Mouse (Mus musculus): Measurements from ENCODE around the gene Gfi1b. TPM values are rescaled to one million over a fixed set of nuclear protein-coding genes. Genes with fewer than 3 reads are reported as not detected.

Gene Gfi1b
- total and polyA plus RNA-seq, 3 experiments = 82.9 to 277 (median 194) TPM

GRCm38 (mm10) chr2:28643081-28643480, 21.3 kb upstream of the Gfi1b start (continued):
- no peak for TF ChIP-seq ZC3H11A (IDR thresholded peaks at IDR 0.05; ENCODE audit: low read depth, low read length)

- Histone ChIP-seq H3K27me3 (ENCODE audit: control insufficient read depth in 1 of 2, insufficient read depth in 2 of 2, low read length in 2 of 2) (no peaks in the 10 kb centered on the region), H3K4me3 (ENCODE audit: control insufficient read depth in 1 of 2, insufficient read depth in 1 of 2, low read depth in 2 of 2, low read length in 2 of 2) (peak overlapping the region; percentile 73 to 85), H3K79me2 (ENCODE audit: control insufficient read depth, insufficient read depth, low read length, poor library complexity) (peaks cover 27% of the 10 kb centered on the region), H3K4me1 (ENCODE audit: control insufficient read depth in 1 of 2, insufficient read depth in 2 of 2, low read length in 2 of 2) (peaks cover 6 to 14% of the 10 kb centered on the region in 2 experiments), H3K9ac (ENCODE audit: control insufficient read depth, low read depth, low read length, poor library complexity, severe bottlenecking) (peak overlapping the region; percentile 89), H3K9me3 (replicated peaks; ENCODE audit: insufficient read depth, low read length) (no peaks in the 10 kb centered on the region), H3K27ac (ENCODE audit: control insufficient read depth, low read depth, low read length) (peak overlapping the region; percentile 87), H3K36me3 (ENCODE audit: control insufficient read depth in 1 of 2, insufficient read depth in 2 of 2, low read length in 2 of 2) (peaks cover 0 to 19% of the 10 kb centered on the region in 2 experiments; a peak in 2 of 4 replicates)
- DNase-seq (ENCODE audit: low read depth, low spot score) = peak; percentile 58
- TF ChIP-seq ETS1 (IDR thresholded peaks at IDR 0.05; ENCODE audit: low read depth, low read length) = no peak
- no peak for TF ChIP-seq E2F4 (IDR thresholded peaks at IDR 0.05; ENCODE audit: borderline replicate concordance, low read depth, low read length)
- no peak for TF ChIP-seq RAD21 (IDR thresholded peaks at IDR 0.05; ENCODE audit: low read depth, low read length)
- no peak for TF ChIP-seq POLR2AphosphoS2 (IDR thresholded peaks at IDR 0.05; ENCODE audit: low read length)
- TF ChIP-seq MYB (IDR thresholded peaks at IDR 0.05; ENCODE audit: low read depth, low read length) = no peak
- TF ChIP-seq CHD1 (IDR thresholded peaks at IDR 0.05; ENCODE audit: low read depth, low read length) = 0 out of 2 replicates have a peak, but pooled peaks have one; percentile 34
- TF ChIP-seq CHD2 (IDR thresholded peaks at IDR 0.05; ENCODE audit: low read length) = no peak
- TF ChIP-seq TCF12 (IDR thresholded peaks at IDR 0.05; ENCODE audit: low read depth, low read length) = no peak
- no peak for TF ChIP-seq BHLHE40 (IDR thresholded peaks at IDR 0.05; ENCODE audit: borderline replicate concordance, low read depth, low read length)
- no peak for TF ChIP-seq HCFC1 (IDR thresholded peaks at IDR 0.05; ENCODE audit: low read depth, low read length)
- no peak for TF ChIP-seq ZMIZ1 (IDR thresholded peaks at IDR 0.05; ENCODE audit: low read depth, low read length)
- peak; percentile 87; the same call in 1 of the 2 replicates for TF ChIP-seq UBTF (IDR thresholded peaks at IDR 0.05; ENCODE audit: borderline replicate concordance, insufficient read depth, low read depth, low read length)
- no peak for TF ChIP-seq MAX (IDR thresholded peaks at IDR 0.05; ENCODE audit: low read length)
- no peak for TF ChIP-seq SMC3 (IDR thresholded peaks at IDR 0.05; ENCODE audit: low read depth, low read length)
- no peak for TF ChIP-seq TAL1 (IDR thresholded peaks at IDR 0.05; ENCODE audit: low read length)
- TF ChIP-seq POLR2A (IDR thresholded peaks at IDR 0.05; ENCODE audit: control insufficient read depth in 1 of 2, insufficient read depth in 1 of 2, low read depth in 1 of 2, low read length in 2 of 2, poor library complexity in 1 of 2) = no peak
- TF ChIP-seq ZC3H11A (IDR thresholded peaks at IDR 0.05; ENCODE audit: low read depth, low read length) = no peak
Measured at GRCm38 (mm10) chr2:28641435-28641941, 19.7 kb upstream of the Gfi1b start.

Data from MEL (cell line).